Mouse (Mus musculus): ENCODE measurements around the gene Ifitm5. TPM values are rescaled to one million over a fixed set of nuclear protein-coding genes. Genes with fewer than 3 reads are reported as not detected.

Gene Ifitm5
- 0.73 TPM for polyA plus RNA-seq (2017; shearing (Covaris generic))

DNA sequence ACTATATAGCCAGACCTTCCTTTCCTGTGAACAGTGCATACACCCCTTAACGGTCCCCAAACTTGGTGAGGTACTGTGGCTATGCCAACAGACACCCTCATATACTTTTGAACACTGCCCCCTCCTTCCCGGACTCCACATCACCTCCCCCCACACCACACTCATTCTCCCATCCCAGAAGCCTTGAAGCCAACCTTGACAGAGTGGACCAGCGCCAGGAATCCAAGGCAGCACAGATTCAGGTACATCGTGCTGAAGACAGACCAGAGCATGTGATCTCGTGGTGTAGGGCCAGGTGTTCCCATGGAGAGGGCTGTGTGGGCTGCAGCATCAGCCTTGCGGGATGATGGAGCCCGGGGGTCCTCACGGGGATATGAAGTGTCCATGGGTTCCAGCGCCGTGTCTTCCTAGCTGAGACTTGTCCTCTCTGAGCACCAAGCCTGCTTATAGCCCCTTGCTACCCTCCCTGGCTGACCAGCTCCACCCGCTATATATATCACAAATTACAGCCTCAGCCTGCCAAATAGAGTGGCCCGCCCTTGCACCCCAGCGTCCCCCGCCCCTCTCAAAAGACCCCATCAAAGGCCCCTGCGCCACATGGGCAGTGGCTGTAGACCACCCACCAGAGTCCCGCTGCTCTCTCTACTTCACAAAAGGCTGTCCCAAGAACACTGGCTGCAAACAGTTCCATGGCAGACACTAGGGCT is at the start of gene Ifitm5:
Gene Ifitm5, minus strand, starts transcription at position 468 of the 707 bp plus-strand sequence.

GRCm38 (mm10) chr7:140966921-140967320 is 16.8 kb upstream of the Ifitm5 start, which contains the start of gene Ifitm1:
Gene Ifitm1 (plus strand): TSS chr7:140967221.

DNA sequence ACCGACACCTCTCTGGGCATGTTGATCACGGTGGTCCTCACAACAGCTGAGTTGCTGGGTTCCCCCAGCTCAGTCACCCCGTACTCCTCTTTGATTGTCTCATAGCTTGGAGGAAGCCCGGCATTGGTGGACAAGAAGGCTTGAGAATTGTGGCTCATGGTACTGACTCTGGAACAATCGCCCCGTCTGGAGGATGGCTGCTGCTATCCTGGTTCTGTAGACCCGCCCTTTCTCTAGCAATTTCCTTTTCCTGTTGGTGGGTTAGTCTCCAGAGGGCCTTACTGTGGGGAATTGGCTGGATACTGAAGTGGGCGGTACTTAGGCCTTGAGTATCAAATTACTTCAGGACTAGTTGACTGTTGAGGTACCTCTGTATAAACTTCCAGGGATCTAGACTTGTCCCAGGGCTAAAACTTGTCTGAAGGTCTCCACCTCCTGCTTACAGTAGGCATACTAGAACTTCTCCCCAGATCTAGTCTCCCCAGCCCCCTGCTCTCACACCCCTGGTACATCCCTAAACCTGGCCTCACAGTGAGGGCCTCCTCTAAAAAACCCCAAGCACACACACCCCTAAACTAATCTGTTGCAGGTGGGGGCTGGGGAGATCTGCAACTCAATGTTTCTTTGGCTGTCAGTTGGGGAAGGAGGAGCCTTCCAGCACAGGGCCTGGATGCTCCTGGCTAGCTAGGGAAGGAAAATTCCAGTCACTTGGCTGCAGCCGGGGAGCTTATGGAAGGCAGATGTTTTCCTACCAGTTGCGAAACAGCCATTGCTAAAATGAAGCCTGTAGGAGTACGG is 5.9 kb upstream of the Ifitm5 start, which contains the start of the genes Gm45717 and Ifitm2:
Gene Gm45717, minus strand, starts transcription at position 180 of the 798 bp plus-strand sequence.
Gene Ifitm2, minus strand, starts transcription at position 230 of the 798 bp plus-strand sequence.

DNA sequence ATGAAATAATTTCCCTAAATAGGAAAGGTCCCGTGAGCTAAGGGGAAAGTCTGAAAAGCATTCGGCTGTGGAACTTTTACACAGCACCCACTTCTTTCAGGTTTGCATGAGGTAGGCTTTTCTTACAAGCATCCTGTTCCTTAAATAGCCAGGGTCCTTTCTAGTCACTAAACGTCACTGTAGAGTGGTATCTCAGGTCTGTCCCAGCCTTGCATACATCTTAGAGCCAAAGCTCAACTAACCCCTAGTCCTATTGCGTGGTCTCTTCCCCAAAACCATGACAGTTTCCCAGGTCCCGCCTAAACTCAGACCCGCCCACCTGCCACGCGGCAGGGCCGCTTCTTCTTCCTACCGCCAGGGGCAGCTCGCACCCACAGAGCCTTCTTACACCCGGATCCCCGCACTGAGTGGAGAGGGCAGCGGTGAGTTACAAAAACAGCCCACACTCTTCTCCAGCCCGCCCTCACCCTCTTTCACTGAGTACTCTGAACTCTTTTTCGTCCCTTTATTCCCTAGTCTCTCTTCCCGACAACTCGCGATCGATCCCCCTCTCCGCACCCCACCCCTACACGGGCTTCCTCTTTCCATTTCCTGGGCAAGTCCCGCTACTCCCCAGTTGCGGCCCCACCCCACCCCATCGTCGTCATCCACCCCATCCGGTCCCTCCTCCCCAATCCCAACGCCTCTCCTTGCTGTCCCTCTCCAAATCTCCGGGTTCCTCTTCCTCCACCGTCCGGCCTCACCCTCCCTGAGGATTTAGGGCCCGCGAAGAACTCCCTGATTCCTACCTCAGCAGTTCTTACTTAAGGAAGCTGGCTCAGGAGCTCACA is 8.7 kb downstream of the Ifitm5 start, which contains the start of gene Pgghg:
Gene Pgghg, plus strand, starts transcription at position 170 of the 830 bp plus-strand sequence.

DNA sequence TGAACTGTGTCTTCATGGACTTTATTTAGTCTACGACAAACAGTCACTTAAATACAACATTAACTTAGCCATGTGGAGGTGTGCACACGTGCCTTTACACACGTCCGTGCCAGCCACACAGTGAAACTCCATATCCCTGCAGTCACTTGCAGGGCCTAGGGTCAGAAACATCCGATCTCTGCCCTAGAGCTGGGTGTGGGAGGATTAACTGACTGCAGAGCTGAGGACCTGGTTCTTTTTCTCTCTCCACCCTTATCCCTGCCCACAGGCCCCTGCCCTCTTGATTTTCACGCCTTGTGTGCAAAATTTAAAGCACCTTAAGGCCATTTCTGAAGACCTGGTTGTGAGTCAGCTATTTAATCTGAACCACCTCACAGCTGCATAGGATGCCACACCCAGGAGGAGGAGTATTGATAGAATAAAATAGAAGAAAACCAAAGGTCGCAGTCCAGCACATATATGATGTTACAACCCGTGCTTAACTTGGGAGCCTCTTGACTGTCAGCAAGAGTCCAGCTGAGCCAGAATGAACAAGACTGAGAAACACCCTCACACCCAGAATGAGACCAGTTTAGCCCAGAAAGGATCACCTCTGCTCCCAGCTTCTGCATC is 29.6 kb downstream of the Ifitm5 start, which contains the start of gene Nlrp6:
Gene Nlrp6, plus strand, starts transcription at position 485 of the 612 bp plus-strand sequence.

DNA sequence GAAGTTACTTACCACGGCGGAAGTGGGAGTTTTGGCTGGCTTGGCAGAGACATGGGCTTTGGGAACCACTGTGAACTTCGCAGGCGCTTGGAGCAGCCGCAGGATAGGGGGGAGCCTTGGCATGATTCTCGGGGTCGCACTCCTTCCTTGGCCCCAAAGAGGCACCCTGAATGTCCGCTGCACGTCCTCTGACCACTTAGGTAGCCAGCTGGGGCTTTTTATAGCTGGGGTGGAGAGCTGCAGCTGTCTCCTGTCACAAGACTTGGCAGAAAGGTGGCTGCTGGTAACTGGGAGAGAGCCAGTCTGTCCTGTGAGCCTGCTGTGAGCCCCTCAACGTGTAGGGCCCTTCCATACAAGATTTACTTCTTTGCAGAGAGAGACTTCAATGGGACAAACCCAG is 49.9 kb downstream of the Ifitm5 start, which contains the start of gene Cox8b:
Gene Cox8b, minus strand, starts transcription at position 227 of the 400 bp plus-strand sequence.

Other genes starting within 250 kb of the Ifitm5 start
- not detected for gene Cyp2e1, start 186.6 kb downstream of the Ifitm5 start, polyA plus RNA-seq (2017; shearing (Covaris generic))
- 0.18 TPM for gene Syce1, start 162.4 kb downstream of the Ifitm5 start, polyA plus RNA-seq (2017; shearing (Covaris generic))
- gene Zfp941, start 128.1 kb downstream of the Ifitm5 start, polyA plus RNA-seq (2017; shearing (Covaris generic)), result 0.23 TPM
- not detected for gene Urah, start 115.3 kb downstream of the Ifitm5 start, polyA plus RNA-seq (2017; shearing (Covaris generic))
- not detected for gene Scgb1c1, start 104.7 kb downstream of the Ifitm5 start, polyA plus RNA-seq (2017; shearing (Covaris generic))
- not detected for gene Odf3, start 102.5 kb downstream of the Ifitm5 start, polyA plus RNA-seq (2017; shearing (Covaris generic))
- gene Gm45785, start 94.0 kb downstream of the Ifitm5 start, polyA plus RNA-seq (2017; shearing (Covaris generic)), result not detected
- 138 TPM for gene Ric8a, start 93.3 kb downstream of the Ifitm5 start, polyA plus RNA-seq (2017; shearing (Covaris generic))
- gene Bet1l, start 92.7 kb downstream of the Ifitm5 start, polyA plus RNA-seq (2017; shearing (Covaris generic)), result 52.1 TPM
- gene Psmd13, start 68.3 kb downstream of the Ifitm5 start, polyA plus RNA-seq (2017; shearing (Covaris generic)), result 226 TPM
- 10.2 TPM for gene Sirt3, start 68.0 kb downstream of the Ifitm5 start, polyA plus RNA-seq (2017; shearing (Covaris generic))
- not detected for gene Cox8b, start 49.8 kb downstream of the Ifitm5 start, polyA plus RNA-seq (2017; shearing (Covaris generic))
- not detected for gene Nlrp6, start 29.4 kb downstream of the Ifitm5 start, polyA plus RNA-seq (2017; shearing (Covaris generic))
- 39.5 TPM for gene Pgghg, start 8.9 kb downstream of the Ifitm5 start, polyA plus RNA-seq (2017; shearing (Covaris generic))
- gene Gm45717, start 5.6 kb upstream of the Ifitm5 start, polyA plus RNA-seq (2017; shearing (Covaris generic)), result not detected
- 27.5 TPM for gene Ifitm2, start 5.7 kb upstream of the Ifitm5 start, polyA plus RNA-seq (2017; shearing (Covaris generic))
- gene Ifitm1, start 16.9 kb upstream of the Ifitm5 start, polyA plus RNA-seq (2017; shearing (Covaris generic)), result not detected
- 16.4 TPM for gene Ifitm3, start 60.5 kb upstream of the Ifitm5 start, polyA plus RNA-seq (2017; shearing (Covaris generic))
- gene Ifitm6, start 67.6 kb upstream of the Ifitm5 start, polyA plus RNA-seq (2017; shearing (Covaris generic)), result not detected
- not detected for gene Gm17387, start 78.8 kb upstream of the Ifitm5 start, polyA plus RNA-seq (2017; shearing (Covaris generic))
- gene B4galnt4, start 110.8 kb upstream of the Ifitm5 start, polyA plus RNA-seq (2017; shearing (Covaris generic)), result 13.8 TPM
- gene Pkp3, start 127.9 kb upstream of the Ifitm5 start, polyA plus RNA-seq (2017; shearing (Covaris generic)), result 330 TPM
- 240 TPM for gene Sigirr, start 150.3 kb upstream of the Ifitm5 start, polyA plus RNA-seq (2017; shearing (Covaris generic))
- 0.54 TPM for gene Ano9, start 167.5 kb upstream of the Ifitm5 start, polyA plus RNA-seq (2017; shearing (Covaris generic))
- 17.4 TPM for gene Ptdss2, start 172.1 kb upstream of the Ifitm5 start, polyA plus RNA-seq (2017; shearing (Covaris generic))
- gene Rnh1, start 222.6 kb upstream of the Ifitm5 start, polyA plus RNA-seq (2017; shearing (Covaris generic)), result 160 TPM
- gene Hras, start 243.7 kb upstream of the Ifitm5 start, polyA plus RNA-seq (2017; shearing (Covaris generic)), result 4.6 TPM
- gene Lrrc56, start 243.9 kb upstream of the Ifitm5 start, polyA plus RNA-seq (2017; shearing (Covaris generic)), result 3.6 TPM